Mouse (Mus musculus): ENCODE measurements around the gene Calcb. TPM values are rescaled to one million over a fixed set of nuclear protein-coding genes. Genes with fewer than 3 reads are reported as not detected.
"Not testable (repeated sequence)": the region's sequence is repeated elsewhere in the genome, so short reads cannot be mapped to it uniquely, and the experiment has no call there.

The Calcb gene
- polyA plus RNA-seq (2015; fragmentation: Nextera tagmentation; extraction: Ambion mirVana), result 1.7 and 2.3 TPM in 2 replicates

GRCm38 (mm10) chr7:114718300-114718699 is at the start of gene Calcb:
Gene Calcb, plus strand, starts transcription at chr7:114718643.
- Histone ChIP-seq H3K9ac (no peak within 1 kb of the TSS), H3K27me3 (replicated peaks) (peaks cover 36% of the 10 kb centered on the region)

DNA sequence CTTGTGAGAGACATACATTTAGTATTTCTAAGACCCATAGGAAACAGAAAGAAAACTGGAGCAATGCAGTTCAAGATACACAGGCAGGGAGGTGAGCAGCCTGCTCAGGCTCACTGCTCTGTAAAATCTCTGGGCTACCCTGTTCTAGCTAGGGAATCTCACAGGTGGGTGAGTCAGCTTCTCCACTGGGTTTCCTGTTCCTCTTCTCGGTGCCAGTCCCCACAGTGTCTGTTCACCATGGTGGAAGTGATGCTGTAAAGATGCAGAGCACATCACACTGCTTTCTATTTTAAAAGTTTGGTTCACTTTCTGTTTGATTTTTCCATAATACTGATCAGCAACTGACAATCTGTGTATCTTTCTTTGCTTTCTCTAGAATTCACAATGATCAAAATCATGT is 47.0 kb upstream of the Calcb start:
- Histone ChIP-seq H3K9me3 (no peaks in the 10 kb centered on the region), H3K4me3 (replicated peaks) (no peak overlapping the region), H3K4me1 (replicated peaks) (no peaks in the 10 kb centered on the region), H3K4me2 (replicated peaks) (no peak overlapping the region), H3K27me3 (replicated peaks) (no peaks in the 10 kb centered on the region), H3K27ac (no peak overlapping the region), H3K36me3 (no peaks in the 10 kb centered on the region), H3K9ac (no peak overlapping the region)
- no peak for ATAC-seq
- WGBS, result 88% methylated on average over 1 of the region's 1 CpGs

More at GRCm38 (mm10) chr7:114718300-114718699, at the start of gene Calcb:
- Histone ChIP-seq H3K4me3 (replicated peaks) (peak within 1 kb of the TSS; percentile 6; the same call in 1 of the 2 replicates), H3K4me2 (replicated peaks) (peak within 1 kb of the TSS; percentile 41), H3K4me1 (replicated peaks) (0 out of 2 replicates have a peak, but pooled peaks cover 5% of the 10 kb centered on the region), H3K9me3 (no peaks in the 10 kb centered on the region), H3K27ac (no peak within 1 kb of the TSS), H3K36me3 (no peaks in the 10 kb centered on the region)
- no peak for ATAC-seq
- WGBS, result 4% methylated on average over 11 of the region's 11 CpGs

DNA sequence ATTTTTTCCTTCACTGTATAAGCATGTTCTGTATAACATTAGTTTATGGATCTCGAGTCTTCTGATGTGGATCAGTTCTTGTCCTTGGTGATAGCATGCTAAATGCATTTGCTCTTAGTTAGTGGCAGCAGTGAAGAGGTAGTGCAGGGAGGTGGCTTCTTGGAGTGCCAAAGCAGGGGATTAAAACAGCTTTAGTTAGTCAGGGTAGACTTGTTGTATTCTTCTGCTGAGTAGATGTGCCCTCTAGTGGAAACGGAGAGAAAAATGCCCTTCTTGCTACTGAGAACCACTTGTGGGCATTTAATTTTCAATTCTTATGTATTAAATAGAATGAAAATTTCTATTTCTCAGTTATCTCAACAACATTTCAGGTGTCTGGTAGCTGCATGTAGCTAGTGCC is 45.7 kb upstream of the Calcb start:
- no peaks in the 10 kb centered on the region for H3K4me1 ChIP-seq (replicated peaks)
- 32% methylated on average over 2 of the region's 2 CpGs for WGBS
- no peak overlapping the region for H3K4me3 ChIP-seq (replicated peaks)
- no peak overlapping the region for H3K4me2 ChIP-seq (replicated peaks)
- no peak overlapping the region for H3K27ac ChIP-seq
- no peaks in the 10 kb centered on the region for H3K36me3 ChIP-seq
- ATAC-seq, result no peak
- H3K27me3 ChIP-seq (replicated peaks), result no peaks in the 10 kb centered on the region
- H3K9me3 ChIP-seq, result no peaks in the 10 kb centered on the region
- H3K9ac ChIP-seq, result no peak overlapping the region

- H3K36me3 ChIP-seq, result no peaks in the 10 kb centered on the region
- H3K27ac ChIP-seq, result no peak overlapping the region
- no peaks in the 10 kb centered on the region for H3K4me1 ChIP-seq (replicated peaks)
- H3K27me3 ChIP-seq (replicated peaks), result no peaks in the 10 kb centered on the region
- H3K9ac ChIP-seq, result no peak overlapping the region
- H3K9me3 ChIP-seq, result no peaks in the 10 kb centered on the region
- H3K4me2 ChIP-seq (replicated peaks), result no peak overlapping the region
- no peak for ATAC-seq
- no peak overlapping the region for H3K4me3 ChIP-seq (replicated peaks)
Measured at GRCm38 (mm10) chr7:114692339-114692738, 26.1 kb upstream of the Calcb start.

DNA sequence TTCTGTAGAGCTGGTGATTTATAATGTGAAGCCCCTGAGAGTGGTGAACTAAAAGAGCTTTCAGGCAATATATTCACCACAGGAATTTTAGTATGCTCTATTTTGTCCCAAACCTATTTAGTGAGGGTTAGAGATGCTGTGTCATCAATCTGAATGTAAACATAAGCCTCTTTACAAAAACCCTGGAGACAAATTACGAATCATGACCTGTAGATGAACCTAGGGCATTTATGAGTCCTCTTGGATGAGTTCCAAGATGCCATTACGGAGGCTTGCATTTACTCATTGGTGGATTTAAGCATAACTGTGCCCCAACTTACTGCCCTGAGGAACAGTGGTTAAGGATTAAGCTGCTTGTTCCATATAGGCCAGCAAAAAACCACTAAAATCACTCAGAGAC is 17.6 kb upstream of the Calcb start:
- H3K36me3 ChIP-seq, result no peaks in the 10 kb centered on the region
- H3K27me3 ChIP-seq (replicated peaks), result no peaks in the 10 kb centered on the region
- H3K4me3 ChIP-seq (replicated peaks), result no peak overlapping the region
- ATAC-seq, result no peak
- no peak overlapping the region for H3K9ac ChIP-seq
- no peak overlapping the region for H3K27ac ChIP-seq
- no peaks in the 10 kb centered on the region for H3K4me1 ChIP-seq (replicated peaks)
- WGBS, result 13% methylated on average over 2 of the region's 2 CpGs
- H3K9me3 ChIP-seq, result no peaks in the 10 kb centered on the region
- no peak overlapping the region for H3K4me2 ChIP-seq (replicated peaks)

DNA sequence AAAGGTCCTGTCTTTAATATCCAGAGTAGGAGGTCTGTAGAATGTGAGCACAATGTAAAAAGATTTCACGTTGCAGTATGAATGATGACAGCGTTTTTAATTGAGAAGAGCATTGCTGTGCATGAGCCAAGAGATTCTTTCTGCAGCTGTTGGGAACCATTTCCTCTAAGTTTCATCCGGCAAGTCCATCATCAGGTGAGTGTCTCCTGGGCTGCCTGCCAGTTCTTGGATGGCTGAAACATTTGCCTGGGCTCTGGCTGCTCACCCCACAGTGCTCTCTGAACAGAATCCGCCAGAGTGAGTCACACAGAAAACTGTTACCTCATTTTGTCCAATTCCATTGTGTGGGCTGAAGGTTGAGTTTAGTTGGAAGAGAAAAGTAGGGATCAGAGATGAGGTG is 11.7 kb upstream of the Calcb start:
- H3K4me2 ChIP-seq (replicated peaks), result no peak overlapping the region
- no peaks in the 10 kb centered on the region for H3K9me3 ChIP-seq
- WGBS, result 56% methylated on average over 4 of the region's 4 CpGs
- no peak for ATAC-seq
- no peak overlapping the region for H3K4me3 ChIP-seq (replicated peaks)
- no peaks in the 10 kb centered on the region for H3K27me3 ChIP-seq (replicated peaks)
- H3K27ac ChIP-seq, result no peak overlapping the region
- no peaks in the 10 kb centered on the region for H3K4me1 ChIP-seq (replicated peaks)
- H3K9ac ChIP-seq, result no peak overlapping the region
- no peaks in the 10 kb centered on the region for H3K36me3 ChIP-seq

DNA sequence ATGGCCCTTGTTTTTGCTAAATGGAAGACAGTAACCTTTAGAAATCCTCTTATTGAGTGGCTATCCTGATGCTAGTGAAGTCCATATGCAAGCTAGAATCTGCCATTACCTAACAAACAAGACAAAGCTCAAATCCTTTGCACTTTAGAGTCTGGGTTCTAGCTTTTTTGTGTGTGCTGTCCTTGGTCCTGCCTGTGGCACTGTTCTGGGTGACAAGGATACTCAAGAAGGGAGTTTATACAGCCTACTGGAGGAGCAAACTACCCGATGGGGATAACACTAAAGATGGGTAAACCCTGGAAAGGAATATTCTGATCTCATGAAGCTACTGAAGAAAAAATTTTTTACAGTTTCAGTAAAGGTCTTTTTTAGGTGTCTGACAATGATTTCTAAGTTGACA is 11.0 kb upstream of the Calcb start:
- Histone ChIP-seq H3K4me1 (replicated peaks) (no peaks in the 10 kb centered on the region), H3K9me3 (no peaks in the 10 kb centered on the region), H3K4me3 (replicated peaks) (no peak overlapping the region), H3K4me2 (replicated peaks) (no peak overlapping the region), H3K27ac (no peak overlapping the region), H3K27me3 (replicated peaks) (no peaks in the 10 kb centered on the region), H3K9ac (no peak overlapping the region), H3K36me3 (no peaks in the 10 kb centered on the region)
- no peak for ATAC-seq
- WGBS, result 66% methylated on average over 1 of the region's 1 CpGs

GRCm38 (mm10) chr7:114710419-114710818 is 8.0 kb upstream of the Calcb start:
- no peak overlapping the region for H3K4me3 ChIP-seq (replicated peaks)
- 71% methylated on average over 2 of the region's 2 CpGs for WGBS
- no peaks in the 10 kb centered on the region for H3K27me3 ChIP-seq (replicated peaks)
- no peak overlapping the region for H3K9ac ChIP-seq
- no peaks in the 10 kb centered on the region for H3K4me1 ChIP-seq (replicated peaks)
- H3K4me2 ChIP-seq (replicated peaks), result no peak overlapping the region
- H3K36me3 ChIP-seq, result no peaks in the 10 kb centered on the region
- ATAC-seq, result no peak
- H3K27ac ChIP-seq, result no peak overlapping the region
- H3K9me3 ChIP-seq, result no peaks in the 10 kb centered on the region

- H3K4me1 ChIP-seq (replicated peaks), result no peaks in the 10 kb centered on the region
- H3K36me3 ChIP-seq, result no peaks in the 10 kb centered on the region
- no peak overlapping the region for H3K9ac ChIP-seq
- no peak overlapping the region for H3K27ac ChIP-seq
- H3K4me3 ChIP-seq (replicated peaks), result no peak overlapping the region
- peaks cover 9% of the 10 kb centered on the region for H3K27me3 ChIP-seq (replicated peaks)
- ATAC-seq, result no peak
- H3K4me2 ChIP-seq (replicated peaks), result no peak overlapping the region
- H3K9me3 ChIP-seq, result no peaks in the 10 kb centered on the region
- 70% methylated on average over 1 of the region's 1 CpGs for WGBS
Measured at GRCm38 (mm10) chr7:114712523-114712922, 5.9 kb upstream of the Calcb start.

DNA sequence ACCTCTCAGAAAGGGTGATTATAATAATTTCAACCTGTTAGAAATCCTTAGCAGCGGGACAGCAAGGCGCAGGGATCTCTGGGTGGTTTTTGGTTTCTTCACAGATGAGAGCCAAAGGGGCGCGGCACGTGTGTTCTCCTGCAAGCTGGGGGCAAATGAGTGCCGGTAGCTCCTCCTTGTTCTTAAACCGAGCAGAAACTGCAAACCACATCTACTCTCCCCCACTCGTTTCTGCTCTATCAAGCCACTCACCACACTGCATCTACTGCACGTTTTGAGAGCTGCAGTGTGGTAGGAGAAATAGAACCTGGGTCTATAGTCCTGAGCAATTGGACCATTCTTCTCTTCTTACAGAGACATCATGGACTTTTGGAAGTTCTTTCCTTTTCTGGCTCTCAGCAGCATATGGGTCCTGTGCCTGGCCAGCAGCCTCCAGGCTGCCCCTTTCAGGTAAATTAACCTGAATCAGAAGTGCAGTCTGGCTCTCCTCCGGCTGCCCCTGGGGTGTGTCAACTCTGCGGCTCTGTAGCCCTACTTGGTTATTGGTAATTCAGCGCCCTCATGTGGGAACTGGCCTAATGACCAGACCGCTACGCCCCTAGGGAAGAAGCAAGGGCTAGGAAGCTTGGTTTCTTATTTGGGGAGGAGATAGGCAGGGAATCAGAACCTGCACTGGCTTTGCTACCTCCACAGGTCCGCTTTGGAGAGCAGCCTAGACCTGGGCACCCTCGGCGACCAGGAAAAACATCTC is 1.1 kb downstream of the Calcb start:
- H3K4me3 ChIP-seq (replicated peaks), result peak overlapping the region; percentile 6; the same call in 1 of the 2 replicates
- no peak overlapping the region for H3K9ac ChIP-seq
- 4% methylated on average over 17 of the region's 17 CpGs for WGBS
- peak overlapping the region; percentile 41 for H3K4me2 ChIP-seq (replicated peaks)
- ATAC-seq, result peak; percentile 66
- H3K9me3 ChIP-seq, result no peaks in the 10 kb centered on the region
- no peaks in the 10 kb centered on the region for H3K36me3 ChIP-seq
- H3K4me1 ChIP-seq (replicated peaks), result 0 out of 2 replicates have a peak, but pooled peaks cover 5% of the 10 kb centered on the region
- no peak overlapping the region for H3K27ac ChIP-seq
- peaks cover 36% of the 10 kb centered on the region for H3K27me3 ChIP-seq (replicated peaks)

GRCm38 (mm10) chr7:114729696-114730095 is 11.3 kb downstream of the Calcb start:
- H3K9me3 ChIP-seq; H3K4me1 ChIP-seq (replicated peaks); H3K4me3 ChIP-seq (replicated peaks); H3K9ac ChIP-seq; ATAC-seq; H3K4me2 ChIP-seq (replicated peaks); H3K27me3 ChIP-seq (replicated peaks); H3K27ac ChIP-seq; H3K36me3 ChIP-seq: not testable (repeated sequence)
- WGBS, result 62% methylated on average over 4 of the region's 4 CpGs

- Histone ChIP-seq H3K4me3 (replicated peaks) (no peak overlapping the region), H3K9me3 (no peaks in the 10 kb centered on the region), H3K27ac (no peak overlapping the region), H3K4me1 (replicated peaks) (no peaks in the 10 kb centered on the region), H3K27me3 (replicated peaks) (no peaks in the 10 kb centered on the region), H3K36me3 (no peaks in the 10 kb centered on the region), H3K4me2 (replicated peaks) (no peak overlapping the region), H3K9ac (no peak overlapping the region)
- WGBS, result 67% methylated on average over 6 of the region's 6 CpGs
- ATAC-seq, result no peak
Measured at GRCm38 (mm10) chr7:114731175-114731574, 12.7 kb downstream of the Calcb start.

DNA sequence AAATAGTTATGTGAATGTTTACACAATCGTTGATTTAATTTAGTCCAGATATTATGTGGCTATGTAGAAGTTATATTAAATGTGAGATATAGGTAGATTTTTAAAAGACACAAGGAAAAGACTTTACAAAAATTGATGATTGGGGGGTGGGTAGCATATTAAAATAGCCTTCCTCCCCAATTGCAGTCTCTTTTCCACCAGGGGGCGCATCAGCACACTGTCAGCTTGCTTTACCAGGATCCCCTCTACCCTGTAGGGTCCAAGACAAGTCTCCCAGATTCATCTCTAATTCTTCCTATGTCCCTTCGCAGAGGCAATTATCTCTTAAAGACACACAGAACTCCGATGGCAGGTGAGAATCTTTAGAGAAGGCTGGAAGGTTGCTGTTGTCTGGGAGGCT is 13.3 kb downstream of the Calcb start:
- not testable (repeated sequence) for H3K36me3 ChIP-seq
- WGBS, result 39% methylated on average over 4 of the region's 4 CpGs

More for the DNA sequence above, 13.3 kb downstream of the Calcb start:
- not testable (repeated sequence) for ATAC-seq; H3K9ac ChIP-seq; H3K4me2 ChIP-seq (replicated peaks); H3K9me3 ChIP-seq; H3K27ac ChIP-seq; H3K4me3 ChIP-seq (replicated peaks); H3K27me3 ChIP-seq (replicated peaks); H3K4me1 ChIP-seq (replicated peaks)

Data from intestine, embryonic 15.5 days (tissue).